ENCODE assay signal across 9 mouse cellular contexts in the genomic region with DNA sequence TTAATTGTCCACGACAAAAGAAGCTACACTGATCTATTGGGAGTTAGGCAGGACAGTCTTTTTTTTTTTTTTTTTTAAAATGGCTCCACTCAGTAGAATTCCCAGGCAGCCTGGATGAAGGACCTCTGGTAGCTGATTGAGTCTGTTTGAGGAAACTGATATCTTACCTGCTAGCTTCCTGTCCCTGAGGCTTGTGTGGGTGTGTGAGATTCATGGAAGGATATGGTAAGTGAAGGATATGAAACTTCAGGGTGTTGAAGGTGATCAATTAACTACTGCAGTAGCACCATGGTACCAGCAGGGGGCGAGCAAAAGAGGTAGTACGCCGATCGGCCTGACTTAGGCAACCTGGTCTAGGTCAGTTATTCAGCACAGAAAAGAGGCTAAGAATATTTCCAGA. TPM values are rescaled to one million over a fixed set of nuclear protein-coding genes. Genes with fewer than 3 reads are reported as not detected.
DNase-seq lines count a peak whose midpoint lies in the region; ATAC-seq and TF ChIP-seq lines count a peak whose summit lies in the region.
"Had no signal": no experiment of that assay in that cellular context is flagged by ENCODE, and none has a peak within 500 bp of the region (broad histone marks: within the 10 kb centered on the region; RNA-seq: fewer than 3 reads in every experiment).

No protein-coding gene starts in this region.

- DNase-seq in frontal cortex, postnatal 36 days (ENCODE audit: low spot score in 2 of 2) = peak; percentile 31 to 50
- no peak for DNase-seq in frontal cortex, postnatal 10 days (ENCODE audit: low spot score in 2 of 2)
- peak; percentile 59 to 60 for DNase-seq in right cerebral cortex, adult 2 months (ENCODE audit: low spot score in 2 of 2)
- no peak for DNase-seq in right cerebral cortex, postnatal 25 days
- peak; percentile 67 for DNase-seq in c-Kit-positive CD71-positive TER-119-positive erythroid progenitor cells, embryonic 14.5 days (ENCODE audit: low spot score)
- peak; percentile 85 for DNase-seq in heart, embryonic 10.5 days (ENCODE audit: low spot score)
- peak; percentile 82 for DNase-seq in lung, postnatal 0 days (ENCODE audit: low spot score)
- peak; percentile 44 to 62 for DNase-seq in spleen, adult 2 months (ENCODE audit: low read depth in 1 of 2, low spot score in 2 of 2)

- no peak overlapping the region for H3K4me2 ChIP-seq in lung, postnatal 0 days (replicated peaks; ENCODE audit: low read depth, low read length)
- H3K4me2 ChIP-seq: limb, embryonic 12.5 days had no signal

- no peak for TF ChIP-seq EP300 in lung, postnatal 0 days (IDR thresholded peaks at IDR 0.05)

- ATAC-seq in lung, postnatal 0 days = no peak

- TF ChIP-seq CTCF in lung, postnatal 0 days (IDR thresholded peaks at IDR 0.05) = peak; percentile 95
- TF ChIP-seq CTCF in spleen, adult 2 months (IDR thresholded peaks at IDR 0.05; ENCODE audit: extremely low read depth, insufficient read depth, insufficient read length, insufficient replicate concordance) = peak; percentile 63; the same call in 1 of the 2 replicates

- peaks cover 17% of the 10 kb centered on the region; the same call in 1 of the 2 replicates for H3K4me1 ChIP-seq in heart, embryonic 10.5 days
- H3K4me1 ChIP-seq in lung, postnatal 0 days (ENCODE audit: insufficient read depth, low read depth, low read length) = no peaks in the 10 kb centered on the region
- no peaks in the 10 kb centered on the region for H3K4me1 ChIP-seq in spleen, adult 2 months (ENCODE audit: control insufficient read depth, insufficient read depth, insufficient read length)

- H3K27me3 ChIP-seq in heart, embryonic 10.5 days (ENCODE audit: insufficient read depth, poor library complexity, severe bottlenecking) = no peaks in the 10 kb centered on the region
- no peaks in the 10 kb centered on the region for H3K27me3 ChIP-seq in lung, postnatal 0 days (replicated peaks; ENCODE audit: insufficient read depth, low read length)
- no peaks in the 10 kb centered on the region for H3K27me3 ChIP-seq in spleen, adult 2 months (ENCODE audit: control insufficient read depth, insufficient read depth, low read length)

- H3K36me3 ChIP-seq in heart, embryonic 10.5 days = no peaks in the 10 kb centered on the region
- no peaks in the 10 kb centered on the region for H3K36me3 ChIP-seq in lung, postnatal 0 days (ENCODE audit: insufficient read depth, low read length)
- H3K36me3 ChIP-seq in spleen, adult 2 months (ENCODE audit: control insufficient read depth, insufficient read depth, low read length) = no peaks in the 10 kb centered on the region
- H3K36me3 ChIP-seq: limb, embryonic 12.5 days had no signal

- TF ChIP-seq POLR2A in spleen, adult 2 months (IDR thresholded peaks at IDR 0.05; ENCODE audit: low read depth, low read length) = no peak

- H3K9ac ChIP-seq in lung, postnatal 0 days (replicated peaks; ENCODE audit: low read depth) = no peak overlapping the region
- H3K9ac ChIP-seq: limb, embryonic 12.5 days had no signal

- 11% methylated on average over 5 of the region's 5 CpGs for WGBS in heart, embryonic 10.5 days
- 4% methylated on average over 5 of the region's 5 CpGs for WGBS in lung, postnatal 0 days
- 2% methylated on average over 5 of the region's 5 CpGs for WGBS in spleen, adult 2 months

- H3K9me3 ChIP-seq in heart, embryonic 10.5 days = no peaks in the 10 kb centered on the region
- no peaks in the 10 kb centered on the region for H3K9me3 ChIP-seq in lung, postnatal 0 days (ENCODE audit: low read length)
- H3K9me3 ChIP-seq: limb, embryonic 12.5 days had no signal

- no peak overlapping the region for H3K4me3 ChIP-seq in heart, embryonic 10.5 days
- no peak overlapping the region for H3K4me3 ChIP-seq in lung, postnatal 0 days (ENCODE audit: low read depth, low read length)
- H3K4me3 ChIP-seq in spleen, adult 2 months (ENCODE audit: extremely low read depth, insufficient read depth, insufficient read length) = no peak overlapping the region
- H3K4me3 ChIP-seq: limb, embryonic 12.5 days had no signal

- no peak overlapping the region for H3K27ac ChIP-seq in heart, embryonic 10.5 days
- no peak overlapping the region for H3K27ac ChIP-seq in lung, postnatal 0 days (ENCODE audit: low read length)
- no peak overlapping the region for H3K27ac ChIP-seq in spleen, adult 2 months (ENCODE audit: insufficient read depth, low read length)
- H3K27ac ChIP-seq: limb, embryonic 12.5 days had no signal

RNA-seq across cellular contexts. Expression of a gene that starts 29.2 kb away (rescaled TPM):
- polyA plus RNA-seq in heart, embryonic 10.5 days (2016; fragmentation: Nextera tagmentation; extraction: Ambion mirVana) = 52.2 and 76.3 TPM in 2 replicates
- 10.3 and 11.1 TPM in 2 replicates for polyA plus RNA-seq in lung, postnatal 0 days (2015; fragmentation: Nextera tagmentation; extraction: Ambion mirVana)
- 6.1 TPM in 2 replicates for polyA plus RNA-seq in spleen, adult 2 months (2012; rRNA removed)

Comparison
In these comparisons a context has a peak if more than half of its experiments do, and no peak if none do; other contexts are left out.
1. DNase-seq: peak in frontal cortex, postnatal 36 days (2 of 2), right cerebral cortex, adult 2 months (2 of 2), c-Kit-positive CD71-positive TER-119-positive erythroid progenitor cells, embryonic 14.5 days (single experiment), heart, embryonic 10.5 days (single experiment), lung, postnatal 0 days (single experiment) and spleen, adult 2 months (2 of 2); none in frontal cortex, postnatal 10 days (0 of 2) and right cerebral cortex, postnatal 25 days (single experiment).